Mouse (Mus musculus): ENCODE results near the gene Slc15a5.
"Not testable (repeated sequence)": the region's sequence is repeated elsewhere in the genome, so short reads cannot be mapped to it uniquely, and the experiment has no call there.

The Slc15a5 gene

GRCm38 (mm10) chr6:138079816-138080215, at the start of gene Slc15a5:
Slc15a5 (minus strand) TSS chr6:138079916.
- DNase-seq (ENCODE audit: low spot score), result no peak

GRCm38 (mm10) chr6:138128392-138129335, 48.9 kb upstream of the Slc15a5 start:
- DNase-seq (ENCODE audit: low spot score), result no peak

- no peak for DNase-seq (ENCODE audit: low spot score)
Observed at GRCm38 (mm10) chr6:138117496-138117895, 37.8 kb upstream of the Slc15a5 start.

DNA sequence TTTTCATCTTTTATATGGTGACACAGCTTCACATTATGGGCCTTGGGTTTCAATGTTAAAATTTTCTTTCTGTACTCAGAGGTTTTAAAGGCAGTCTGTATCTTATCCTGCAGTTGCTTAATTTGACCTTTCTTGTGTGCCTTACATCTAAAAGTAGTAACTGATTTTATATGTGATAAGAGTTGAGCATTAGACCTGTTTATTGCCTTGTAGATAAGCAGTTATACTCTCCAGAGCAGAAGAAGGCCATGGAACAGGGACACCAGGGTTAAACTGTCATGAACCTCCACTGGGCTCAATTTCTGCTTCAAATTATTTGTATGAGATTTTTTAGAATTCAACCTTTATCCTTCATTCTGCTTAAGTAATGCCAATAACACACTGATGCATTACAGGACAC, 24.8 kb upstream of the Slc15a5 start:
- DNase-seq (ENCODE audit: low spot score), result no peak

DNA sequence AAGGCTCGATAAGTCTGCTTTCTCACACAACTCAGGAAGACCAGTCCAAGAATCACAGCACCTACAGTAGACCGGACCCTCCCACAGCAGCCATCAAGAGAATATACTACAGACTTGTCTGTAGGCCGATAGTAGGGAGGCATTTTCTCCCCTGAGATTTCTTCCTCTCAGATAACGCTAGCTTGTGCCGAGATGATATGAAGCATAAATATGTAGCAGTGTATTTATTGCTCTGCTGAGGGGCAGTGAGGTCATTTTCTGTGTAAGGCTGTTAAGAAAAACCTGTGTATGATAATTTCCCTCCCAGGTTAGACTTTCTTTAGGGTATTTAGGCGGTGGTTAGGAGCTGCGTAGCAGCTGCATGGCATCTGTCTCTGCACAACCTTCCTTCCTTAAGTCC, 23.2 kb upstream of the Slc15a5 start:
- no peak for DNase-seq (ENCODE audit: low spot score)

DNA sequence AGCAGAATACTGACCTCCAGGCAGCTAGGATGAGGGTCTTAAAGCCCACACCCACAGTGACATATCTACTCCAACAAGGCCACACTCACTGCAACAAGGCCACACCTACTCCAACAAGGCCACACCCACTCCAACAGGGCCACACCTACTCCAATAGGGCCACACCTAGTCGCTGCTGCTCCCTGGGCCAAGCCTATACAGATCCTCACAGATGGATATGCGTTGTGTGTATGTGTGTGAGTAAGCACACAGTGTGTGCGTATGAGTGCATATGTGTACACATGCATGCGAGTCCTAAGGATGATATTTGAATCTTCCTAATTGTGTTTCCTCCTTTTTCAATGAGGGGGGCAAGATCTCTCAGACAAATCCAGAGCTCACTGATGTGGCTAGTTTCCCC, 22.1 kb upstream of the Slc15a5 start:
- no peak for DNase-seq (ENCODE audit: low spot score)

- DNase-seq (ENCODE audit: low spot score), result no peak
Observed at GRCm38 (mm10) chr6:138099646-138100045, 19.9 kb upstream of the Slc15a5 start.

DNA sequence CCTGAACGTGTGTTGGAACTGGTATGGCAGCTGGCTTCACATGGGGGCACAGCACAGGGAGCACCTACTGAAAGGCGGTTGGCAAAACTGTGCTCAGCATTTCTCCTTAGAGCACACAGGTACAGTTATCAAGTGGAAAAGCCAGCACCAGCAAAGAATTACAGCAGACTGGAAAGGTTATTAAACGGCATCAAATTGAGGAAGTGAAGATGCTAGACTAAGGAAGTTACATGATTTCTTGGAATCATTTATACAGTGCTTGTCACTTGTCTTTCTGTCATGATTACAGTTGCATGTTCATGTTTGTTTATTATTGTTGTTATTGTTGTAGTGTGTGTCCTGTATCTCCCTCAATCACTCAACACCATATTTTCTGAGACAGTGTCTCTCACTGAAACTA, 15.3 kb upstream of the Slc15a5 start:
- DNase-seq (ENCODE audit: low spot score), result no peak

DNA sequence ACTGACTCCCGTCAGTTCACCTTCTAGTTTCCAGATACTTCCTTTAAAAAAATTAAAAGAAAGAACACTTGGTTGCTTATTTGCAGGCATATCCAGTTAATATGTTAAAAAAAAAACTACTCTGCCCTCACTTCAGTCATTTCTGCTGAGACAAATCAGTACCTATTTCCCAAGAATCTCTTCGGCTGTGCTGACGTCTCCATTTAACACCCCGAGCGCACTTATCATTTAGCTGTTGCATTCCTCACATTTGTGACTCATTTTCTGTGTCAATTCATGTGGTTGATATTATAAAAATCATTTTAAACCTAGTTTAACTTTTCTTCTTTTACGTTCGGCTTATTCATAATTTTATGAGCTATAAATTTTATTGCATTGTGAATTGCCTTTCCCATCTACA, 12.7 kb upstream of the Slc15a5 start:
- no peak for DNase-seq (ENCODE audit: low spot score)

GRCm38 (mm10) chr6:138089084-138089483, 9.4 kb upstream of the Slc15a5 start:
- no peak for DNase-seq (ENCODE audit: low spot score)

DNA sequence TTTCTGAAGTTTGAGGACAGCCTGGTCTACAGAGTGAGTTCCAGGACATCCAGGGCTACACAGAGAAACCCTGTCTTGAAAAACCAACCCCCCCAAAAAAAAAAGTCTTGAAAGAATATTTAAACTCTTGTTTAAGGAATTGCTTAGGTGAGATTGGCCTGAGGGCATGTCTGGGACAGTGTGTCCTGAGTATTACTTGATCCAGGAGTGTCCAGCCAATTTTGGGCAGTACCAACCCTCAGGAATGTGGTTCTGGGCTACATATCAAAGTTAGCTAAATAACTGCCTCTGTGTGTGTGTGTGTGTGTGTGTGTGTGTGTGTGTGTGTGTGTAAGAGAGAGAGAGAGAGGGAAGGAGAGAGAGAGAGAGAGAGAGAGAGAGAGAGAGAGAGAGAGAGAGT, 6.7 kb upstream of the Slc15a5 start:
- DNase-seq (ENCODE audit: low spot score), result not testable (repeated sequence)

GRCm38 (mm10) chr6:138080778-138081549, 1.2 kb upstream of the Slc15a5 start:
- no peak for DNase-seq (ENCODE audit: low spot score)

DNA sequence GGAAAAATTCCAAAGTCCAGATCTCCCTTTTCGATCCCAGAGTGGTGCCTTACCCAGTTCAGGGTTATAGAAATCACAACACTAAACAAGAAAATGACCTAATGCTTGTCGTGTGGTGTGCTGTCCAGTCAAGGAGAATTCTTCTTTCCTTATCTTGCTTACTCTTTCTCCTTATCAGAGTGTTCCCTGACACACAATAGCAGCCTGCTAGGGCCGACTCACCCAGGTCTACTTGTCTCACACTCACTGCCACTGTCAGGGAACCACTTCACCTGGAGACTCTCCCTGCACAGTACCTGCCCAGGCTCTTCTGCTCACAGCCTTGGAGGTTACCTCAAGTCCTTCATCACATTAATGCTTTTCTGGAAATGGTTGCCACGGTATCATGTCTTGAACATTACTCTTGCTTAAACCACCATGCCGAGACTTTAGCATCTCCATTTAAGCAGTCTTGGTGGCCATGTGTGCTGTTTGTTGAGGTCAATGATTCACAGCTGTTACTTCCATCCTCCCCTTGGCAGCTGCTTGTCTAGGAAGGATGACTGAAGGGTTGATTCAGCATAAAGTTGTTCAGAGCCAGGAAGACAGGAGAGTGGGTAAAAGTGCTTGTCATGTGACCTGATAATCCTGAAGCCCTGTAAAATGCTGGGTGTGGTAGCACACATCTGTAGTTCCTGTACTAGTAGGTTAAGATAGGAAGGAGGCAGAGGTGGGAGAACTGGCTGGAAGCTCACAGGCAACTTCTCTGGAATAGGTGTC, 1.9 kb downstream of the Slc15a5 start:
- DNase-seq (ENCODE audit: low spot score), result no peak

- DNase-seq (ENCODE audit: low spot score), result no peak
Observed at GRCm38 (mm10) chr6:138075723-138076122, 4.0 kb downstream of the Slc15a5 start.

DNA sequence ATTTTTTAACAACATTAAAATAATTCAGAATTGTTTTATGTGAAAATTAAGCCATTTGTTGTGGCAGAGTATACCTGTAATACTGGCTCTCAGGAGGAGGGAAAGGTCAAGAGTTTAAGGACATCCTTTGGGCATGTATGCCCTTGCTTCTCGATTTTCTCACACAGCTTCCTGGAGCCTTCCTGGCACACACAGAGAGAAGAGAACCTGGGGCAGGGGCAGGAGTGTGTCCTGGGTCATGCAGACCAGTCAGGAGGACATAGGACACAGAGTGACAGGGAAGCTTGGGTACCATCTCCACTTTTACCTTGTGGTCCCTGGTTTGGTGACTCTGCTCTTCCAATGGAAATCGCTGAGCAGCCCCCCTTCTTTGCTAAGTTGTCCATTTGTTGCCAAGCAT, 6.2 kb downstream of the Slc15a5 start:
- DNase-seq (ENCODE audit: low spot score), result no peak

- no peak for DNase-seq (ENCODE audit: low spot score)
Observed at GRCm38 (mm10) chr6:138072963-138073339, 6.8 kb downstream of the Slc15a5 start.

DNA sequence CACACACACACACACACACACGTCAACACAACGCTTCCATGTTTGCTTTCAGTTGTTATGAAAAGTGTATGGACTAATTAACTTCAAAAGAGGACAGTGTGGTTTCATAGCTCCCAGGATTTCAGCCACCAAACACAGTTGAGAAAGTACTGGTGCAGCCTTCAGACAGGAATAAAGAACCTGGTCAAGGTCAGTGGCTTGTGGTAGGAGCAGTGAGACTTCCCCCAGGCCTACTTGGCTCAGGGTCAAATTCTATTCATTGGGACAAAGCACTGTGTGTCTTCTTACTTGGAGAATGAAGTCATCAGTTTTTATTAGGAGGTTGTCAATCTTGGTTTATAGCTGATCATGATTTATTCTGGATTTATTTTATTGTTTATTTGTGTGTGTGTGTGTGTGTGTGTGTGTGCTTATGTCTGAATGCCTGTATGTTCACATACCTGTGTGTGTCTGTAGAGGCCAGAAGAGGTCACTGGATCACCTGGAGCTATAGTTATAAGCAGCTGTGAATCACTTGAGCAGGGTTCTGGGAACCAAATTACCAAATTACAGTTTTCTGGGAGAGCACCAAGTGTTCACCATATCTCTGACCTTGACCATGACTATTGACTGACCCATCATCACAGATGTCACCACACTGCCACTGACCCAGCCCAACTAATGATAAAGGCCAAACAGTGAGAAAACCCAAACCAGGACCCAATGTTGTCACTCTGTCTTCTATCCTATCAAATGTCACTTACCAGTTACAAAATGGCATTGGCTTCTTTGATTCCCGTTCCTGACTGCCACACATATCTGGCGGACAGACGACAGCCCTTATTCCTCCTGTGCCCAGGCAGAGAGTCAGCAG, 7.4 kb downstream of the Slc15a5 start:
- no peak for DNase-seq (ENCODE audit: low spot score)

DNA sequence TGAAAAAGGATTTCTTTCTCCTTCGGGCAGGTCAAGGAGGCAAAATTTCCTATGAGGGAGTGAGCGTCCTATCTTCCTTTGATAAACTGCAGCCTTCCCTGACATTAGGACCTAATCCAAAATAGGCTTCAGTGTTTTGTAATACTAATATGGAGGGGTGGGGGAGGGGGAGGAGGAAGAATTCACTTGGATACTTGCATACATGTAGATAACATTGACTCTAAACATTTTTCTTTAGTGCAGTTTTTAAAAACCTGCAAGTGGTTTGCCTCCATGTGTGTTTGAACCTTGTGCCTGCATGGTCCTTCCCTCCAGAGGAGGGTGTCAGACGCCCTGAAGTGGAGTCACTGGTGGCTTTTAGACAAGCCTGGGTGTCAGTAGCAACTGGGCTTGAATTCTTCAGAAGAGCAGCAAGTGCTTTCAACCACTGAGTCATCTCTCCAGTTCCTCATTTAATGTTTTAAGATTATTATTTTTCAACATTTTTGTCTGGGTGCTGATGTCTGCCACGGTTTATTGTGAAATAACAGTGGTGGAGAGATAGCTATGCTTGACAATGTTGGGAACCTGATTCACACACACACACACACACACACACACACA, 8.1 kb downstream of the Slc15a5 start:
- DNase-seq (ENCODE audit: low spot score), result no peak

DNA sequence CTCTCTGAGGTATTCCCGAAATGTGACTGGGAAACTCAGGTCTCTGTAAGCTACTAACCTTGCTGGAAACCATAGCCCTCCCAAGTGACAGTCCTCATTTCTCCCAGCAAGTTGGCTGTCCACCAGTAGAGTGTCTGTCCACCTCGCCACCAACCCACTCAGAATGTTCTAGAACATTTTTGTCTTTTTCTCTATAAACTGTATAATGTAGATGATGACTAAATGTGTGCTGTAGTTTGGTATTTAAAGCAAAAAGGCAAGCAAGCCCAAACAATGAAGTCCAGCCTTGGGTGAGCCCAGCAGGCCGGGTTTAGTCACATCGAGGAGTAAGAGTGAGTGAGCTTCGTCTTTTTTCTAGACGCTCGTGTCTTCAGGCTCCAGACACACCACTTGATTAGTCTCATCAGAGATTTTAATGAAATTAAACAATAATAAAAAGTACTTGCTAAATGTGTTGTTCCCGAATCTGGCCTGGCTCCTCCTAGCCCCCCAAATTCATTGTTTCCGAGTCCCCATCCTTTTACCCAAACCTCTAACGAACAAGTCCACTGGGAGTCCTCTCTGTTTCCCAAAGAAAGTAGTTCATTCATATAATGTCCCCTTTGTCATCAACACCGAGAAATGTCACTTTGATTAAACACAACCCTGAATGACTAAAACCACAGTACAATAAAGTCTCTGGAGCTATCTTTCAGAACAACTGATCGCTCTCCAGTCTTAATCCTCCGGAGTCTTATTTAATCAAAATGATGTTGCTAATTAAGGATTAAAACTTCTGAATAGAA, 8.8 kb downstream of the Slc15a5 start:
- no peak for DNase-seq (ENCODE audit: low spot score)

DNA sequence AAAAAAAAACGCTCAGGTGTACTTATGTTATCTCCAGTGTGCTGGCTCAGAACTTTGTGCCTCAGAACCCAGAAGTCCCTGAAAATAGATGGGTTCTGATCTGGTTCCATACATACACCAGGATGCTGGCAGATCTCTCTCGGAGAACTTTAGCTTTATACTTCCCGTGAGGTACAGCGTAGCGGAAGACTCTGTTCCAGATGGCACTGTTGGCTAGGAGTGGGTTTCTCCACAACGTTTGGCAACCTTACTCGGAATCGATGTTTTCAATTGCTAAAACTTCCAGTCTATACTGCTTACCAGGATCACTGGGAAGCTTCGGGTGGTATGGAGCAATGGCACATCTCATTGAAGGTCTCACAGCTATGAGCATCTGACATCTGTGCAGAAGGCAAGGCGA, 9.8 kb downstream of the Slc15a5 start:
- no peak for DNase-seq (ENCODE audit: low spot score)
